Mouse (Mus musculus) erythroblast, embryonic 14.5 days (primary cell): ENCODE data around the gene D430042O09Rik.

Experiments
- GATA1 ChIP-seq: IDR thresholded peaks from 2 replicates; pipeline ENCODE4 v1.6.1; 2012; ENCODE audit warnings: low read length, inconsistent platforms, mixed read lengths
- TAL1 ChIP-seq: IDR thresholded peaks from 3 replicates; pipeline ENCODE4 v1.6.1; 2012; ENCODE audit warnings: low read length, inconsistent platforms, mixed read lengths

- TF ChIP-seq GATA1, result no peak
- TF ChIP-seq TAL1, result no peak
These were observed 139.3 kb downstream of the D430042O09Rik start for GRCm38 (mm10) chr7:125846866-125847527.
